Comparison of ENCODE assay signal across 20 mouse cellular contexts in genomic region chr1:33932845-33933499, GRCm38 (mm10). TPM values are rescaled to one million over a fixed set of nuclear protein-coding genes. Genes with fewer than 3 reads are reported as not detected.
DNase-seq lines count a peak whose midpoint lies in the region; ATAC-seq and TF ChIP-seq lines count a peak whose summit lies in the region.
"Had no signal": no experiment of that assay in that cellular context is flagged by ENCODE, and none has a peak within 500 bp of the region (broad histone marks: within the 10 kb centered on the region; RNA-seq: fewer than 3 reads in every experiment).

No protein-coding gene starts in this region.

- no peak for TF ChIP-seq CTCF in hindbrain, postnatal 0 days (IDR thresholded peaks at IDR 0.05; ENCODE audit: low read depth)

- 81% methylated on average over 14 of the region's 14 CpGs for WGBS in hindbrain, embryonic 11.5 days
- WGBS in hindbrain, embryonic 10.5 days = 81% methylated on average over 14 of the region's 14 CpGs
- 59% methylated on average over 14 of the region's 14 CpGs for WGBS in forebrain, embryonic 15.5 days
- 36% methylated on average over 14 of the region's 14 CpGs for WGBS in hindbrain, postnatal 0 days

- H3K4me1 ChIP-seq in hindbrain, embryonic 11.5 days (replicated peaks; ENCODE audit: control insufficient read depth, insufficient read depth, low read length) = no peaks in the 10 kb centered on the region
- peaks cover 21% of the 10 kb centered on the region for H3K4me1 ChIP-seq in hindbrain, embryonic 10.5 days (replicated peaks)
- H3K4me1 ChIP-seq in forebrain, embryonic 15.5 days = peaks cover 5% of the 10 kb centered on the region
- H3K4me1 ChIP-seq in hindbrain, postnatal 0 days (ENCODE audit: insufficient read depth, low read length) = 0 out of 2 replicates have a peak, but pooled peaks cover 3% of the 10 kb centered on the region
- H3K4me1 ChIP-seq: limb, embryonic 13.5 days had no signal

- no peak overlapping the region for H3K27ac ChIP-seq in hindbrain, embryonic 11.5 days (ENCODE audit: low read depth, low read length)
- H3K27ac ChIP-seq in hindbrain, embryonic 10.5 days = no peak overlapping the region
- peak overlapping the region; percentile 44 for H3K27ac ChIP-seq in forebrain, embryonic 15.5 days (replicated peaks)
- 0 out of 2 replicates have a peak overlapping the region, but pooled peaks have one; percentile 4 for H3K27ac ChIP-seq in hindbrain, postnatal 0 days
- H3K27ac ChIP-seq: heart, adult 2 months; limb, embryonic 13.5 days had no signal

- ATAC-seq in hindbrain, embryonic 11.5 days (ENCODE audit: low FRiP score) = no peak
- peak; percentile 74; the same call in 1 of the 2 replicates for ATAC-seq in forebrain, embryonic 15.5 days (replicated peaks)
- ATAC-seq in hindbrain, postnatal 0 days = peak; percentile 78
- no peak for ATAC-seq in megakaryocyte, adult 5-6 weeks (ENCODE audit: poor library complexity, severe bottlenecking)
- ATAC-seq: activated CD4-positive, CD25-positive, alpha-beta regulatory T cell, adult 4 months; Patski had no signal

- DNase-seq in hindbrain, embryonic 11.5 days (ENCODE audit: low spot score) = peak; percentile 14
- no peak for DNase-seq in hindbrain, embryonic 10.5 days (ENCODE audit: low spot score)
- DNase-seq in 3T3-L1 (ENCODE audit: low read depth, low spot score) (peak; percentile 6), liver (no peak)
- peak; percentile 50 for DNase-seq in hindbrain, postnatal 0 days (ENCODE audit: low spot score)
- DNase-seq in adrenal gland, postnatal 4 days (ENCODE audit: low spot score in 2 of 2) = no peak
- DNase-seq: adrenal gland, postnatal 14 days; cerebellum, adult 9-11 months; gastrocnemius, postnatal 14 days; heart, adult 2 months; kidney, adult 8-10 months; kidney, postnatal 4 days; lung, postnatal 14 days; thymus, postnatal 14 days had no signal

- no peak overlapping the region for H3K4me2 ChIP-seq in hindbrain, embryonic 11.5 days (replicated peaks; ENCODE audit: low read depth, low read length)
- no peak overlapping the region for H3K4me2 ChIP-seq in forebrain, embryonic 15.5 days (replicated peaks)
- H3K4me2 ChIP-seq in hindbrain, postnatal 0 days (ENCODE audit: low read depth, low read length) = 0 out of 2 replicates have a peak overlapping the region, but pooled peaks have one; percentile 21
- H3K4me2 ChIP-seq: limb, embryonic 13.5 days had no signal

- no peak overlapping the region for H3K4me3 ChIP-seq in hindbrain, embryonic 11.5 days (ENCODE audit: low read depth, low read length)
- no peak overlapping the region for H3K4me3 ChIP-seq in hindbrain, embryonic 10.5 days
- no peak overlapping the region for H3K4me3 ChIP-seq in forebrain, embryonic 15.5 days
- no peak overlapping the region for H3K4me3 ChIP-seq in hindbrain, postnatal 0 days (ENCODE audit: low read length)
- H3K4me3 ChIP-seq: heart, adult 2 months; limb, embryonic 13.5 days had no signal

- no peak overlapping the region for H3K9ac ChIP-seq in hindbrain, embryonic 11.5 days (ENCODE audit: low read depth, low read length)
- 0 out of 2 replicates have a peak overlapping the region, but pooled peaks have one; percentile 7 for H3K9ac ChIP-seq in forebrain, embryonic 15.5 days (replicated peaks)
- no peak overlapping the region for H3K9ac ChIP-seq in hindbrain, postnatal 0 days (replicated peaks; ENCODE audit: low read length)
- H3K9ac ChIP-seq: limb, embryonic 13.5 days had no signal

- no peaks in the 10 kb centered on the region for H3K9me3 ChIP-seq in hindbrain, embryonic 11.5 days (ENCODE audit: control insufficient read depth, low read length)
- no peaks in the 10 kb centered on the region for H3K9me3 ChIP-seq in hindbrain, embryonic 10.5 days
- H3K9me3 ChIP-seq in forebrain, embryonic 15.5 days = no peaks in the 10 kb centered on the region
- no peaks in the 10 kb centered on the region for H3K9me3 ChIP-seq in hindbrain, postnatal 0 days (ENCODE audit: low read length)
- H3K9me3 ChIP-seq: limb, embryonic 13.5 days had no signal

- no peaks in the 10 kb centered on the region for H3K36me3 ChIP-seq in hindbrain, embryonic 11.5 days (ENCODE audit: control insufficient read depth, insufficient read depth, low read length)
- no peaks in the 10 kb centered on the region for H3K36me3 ChIP-seq in hindbrain, embryonic 10.5 days
- no peaks in the 10 kb centered on the region for H3K36me3 ChIP-seq in forebrain, embryonic 15.5 days
- H3K36me3 ChIP-seq in hindbrain, postnatal 0 days (ENCODE audit: insufficient read depth, low read length) = no peaks in the 10 kb centered on the region
- H3K36me3 ChIP-seq: limb, embryonic 13.5 days had no signal

- no peaks in the 10 kb centered on the region for H3K27me3 ChIP-seq in hindbrain, embryonic 11.5 days (ENCODE audit: control insufficient read depth, insufficient read depth, low read length)
- H3K27me3 ChIP-seq in hindbrain, embryonic 10.5 days (ENCODE audit: insufficient read depth, poor library complexity, severe bottlenecking) = no peaks in the 10 kb centered on the region
- no peaks in the 10 kb centered on the region for H3K27me3 ChIP-seq in forebrain, embryonic 15.5 days
- H3K27me3 ChIP-seq in hindbrain, postnatal 0 days (ENCODE audit: insufficient read depth, low read length) = no peaks in the 10 kb centered on the region
- H3K27me3 ChIP-seq: limb, embryonic 13.5 days; Patski had no signal

RNA-seq across cellular contexts. Expression of gene Dst, which starts 24.9 kb away (rescaled TPM):
- polyA plus RNA-seq in hindbrain, embryonic 11.5 days (2014; fragmentation: Nextera tagmentation; extraction: Ambion mirVana) = 36.5 and 60.0 TPM in 2 replicates
- 24.9 and 25.9 TPM in 2 replicates for polyA plus RNA-seq in hindbrain, embryonic 10.5 days (2016; fragmentation: Nextera tagmentation; extraction: Ambion mirVana)
- 34.8 and 35.2 TPM in 2 replicates for polyA plus RNA-seq in forebrain, embryonic 15.5 days (2015; fragmentation: Nextera tagmentation; extraction: Ambion mirVana)
- 149 and 155 TPM in 2 replicates for total RNA-seq in hindbrain, postnatal 0 days (2014; rRNA removed)
- 30.7 and 33.0 TPM in 2 replicates for polyA plus RNA-seq in hindbrain, postnatal 0 days (2015; fragmentation: Nextera tagmentation; extraction: Ambion mirVana)
- 0.21 and 0.71 TPM in 2 replicates for total RNA-seq in megakaryocyte, adult 5-6 weeks (2015)
- 0.37 and 0.73 TPM in 2 replicates for total RNA-seq in megakaryocyte, adult 5-6 weeks (2017)
- 100 to 1,000 TPM; 136 to 151 TPM for total RNA-seq in adrenal gland, postnatal 4 days (2021)

RNA-seq across cellular contexts. Expression of gene Bend6, which starts 25.4 kb away (rescaled TPM):
- polyA plus RNA-seq in hindbrain, embryonic 11.5 days (2014; fragmentation: Nextera tagmentation; extraction: Ambion mirVana) = 2.3 and 3.8 TPM in 2 replicates
- 1.4 and 2.2 TPM in 2 replicates for polyA plus RNA-seq in hindbrain, embryonic 10.5 days (2016; fragmentation: Nextera tagmentation; extraction: Ambion mirVana)
- polyA plus RNA-seq in forebrain, embryonic 15.5 days (2015; fragmentation: Nextera tagmentation; extraction: Ambion mirVana) = 42.8 and 47.1 TPM in 2 replicates
- total RNA-seq in hindbrain, postnatal 0 days (2014; rRNA removed) = 99.4 and 107 TPM in 2 replicates
- polyA plus RNA-seq in hindbrain, postnatal 0 days (2015; fragmentation: Nextera tagmentation; extraction: Ambion mirVana) = 97.8 and 99.2 TPM in 2 replicates
- not detected in 2 replicates for total RNA-seq in megakaryocyte, adult 5-6 weeks (2015)
- 0.77 TPM in 1 of 2 replicates, not detected in the other for total RNA-seq in megakaryocyte, adult 5-6 weeks (2017)
- 1 to 10 TPM; 2.1 to 2.5 TPM for total RNA-seq in adrenal gland, postnatal 4 days (2021)
- total RNA-seq: megakaryocyte-erythroid progenitor cell, adult 5-6 weeks had no signal

Comparison
In these comparisons a context has a peak if more than half of its experiments do, and no peak if none do; other contexts are left out.
1. ATAC-seq: peak in forebrain, embryonic 15.5 days (single experiment) and hindbrain, postnatal 0 days (single experiment); none in hindbrain, embryonic 11.5 days (single experiment) and megakaryocyte, adult 5-6 weeks (single experiment).
2. DNase-seq: peak in hindbrain, embryonic 11.5 days (single experiment), 3T3-L1 (single experiment) and hindbrain, postnatal 0 days (single experiment); none in hindbrain, embryonic 10.5 days (single experiment), liver (single experiment) and adrenal gland, postnatal 4 days (0 of 2).
3. H3K27ac ChIP-seq: peak in forebrain, embryonic 15.5 days (single experiment) and hindbrain, postnatal 0 days (single experiment); none in hindbrain, embryonic 11.5 days (single experiment) and hindbrain, embryonic 10.5 days (single experiment).